Mouse (Mus musculus) monocyte, adult 59 days (primary cell): ENCODE measurements around the gene H2-T24. TPM values are rescaled to one million over a fixed set of nuclear protein-coding genes. Genes with fewer than 3 reads are reported as not detected.

ENCODE experiments used
- total RNA-seq, 2 experiments: library from RNA; stranded (reverse); gene quantifications; one replicate each; pipeline ENCODE4 v1.2.4; 2023

The H2-T24 gene
- 10 to 100 TPM; 45.7 to 54.4 TPM for total RNA-seq

GRCm38 (mm10) chr17:36020191-36021073, at the start of gene H2-T24:
TSS of gene H2-T24 (minus strand) at chr17:36020560.

GRCm38 (mm10) chr17:36058362-36058761, 38.0 kb upstream of the H2-T24 start, which contains the start of gene Gm11127:
TSS of gene Gm11127 (minus strand) at chr17:36058371.

GRCm38 (mm10) chr17:36042610-36043169, 22.3 kb upstream of the H2-T24 start, which contains the start of the genes H2-T22 and Gm6034:
TSS of gene H2-T22 (minus strand) at chr17:36042747.
TSS of gene Gm6034 (plus strand) at chr17:36042961.

GRCm38 (mm10) chr17:36032351-36032875, 12.1 kb upstream of the H2-T24 start, which contains the start of gene H2-T23:
TSS of gene H2-T23 (minus strand) at chr17:36032855.

GRCm38 (mm10) chr17:35979401-35980362, 40.7 kb downstream of the H2-T24 start, which contains the start of the genes Gnl1 and Prr3:
TSS of gene Gnl1 (plus strand) at chr17:35979851.
TSS of gene Prr3 (minus strand) at chr17:35980236.

GRCm38 (mm10) chr17:35969418-35970389, 50.7 kb downstream of the H2-T24 start, which contains the start of gene Abcf1:
TSS of gene Abcf1 (minus strand) at chr17:35969761.

Other genes with a start within 250 kb of the H2-T24 start
- gene Ier3, start 198.9 kb downstream of the H2-T24 start, total RNA-seq: 10 to 100 TPM; 48.1 to 53.2 TPM
- 10 to 100 TPM; 49.4 to 58.8 TPM for gene Flot1, start 197.3 kb downstream of the H2-T24 start, total RNA-seq
- 100 to 1,000 TPM; 163 to 175 TPM for gene Tubb5, start 182.3 kb downstream of the H2-T24 start, total RNA-seq
- gene Mdc1, start 179.0 kb downstream of the H2-T24 start, total RNA-seq: 10 to 100 TPM; 37.7 to 38.5 TPM
- 10 to 100 TPM; 37.1 to 37.2 TPM for gene Nrm, start 159.2 kb downstream of the H2-T24 start, total RNA-seq
- 100 to 1,000 TPM; 219 TPM for gene Ppp1r18, start 155.0 kb downstream of the H2-T24 start, total RNA-seq
- 10 to 100 TPM; 76.0 to 84.5 TPM for gene Dhx16, start 140.7 kb downstream of the H2-T24 start, total RNA-seq
- gene 2310061I04Rik, start 123.1 kb downstream of the H2-T24 start, total RNA-seq: 10 to 100 TPM; 13.3 to 21.1 TPM
- 10 to 100 TPM; 19.6 to 29.1 TPM for gene Atat1, start 110.5 kb downstream of the H2-T24 start, total RNA-seq
- gene Mrps18b, start 104.2 kb downstream of the H2-T24 start, total RNA-seq: 10 to 100 TPM; 35.6 to 39.0 TPM
- gene Ppp1r10, start 104.1 kb downstream of the H2-T24 start, total RNA-seq: 100 to 1,000 TPM; 137 to 142 TPM
- 100 to 1,000 TPM; 141 to 162 TPM for gene Abcf1, start 50.8 kb downstream of the H2-T24 start, total RNA-seq
- 10 to 100 TPM; 63.8 to 71.6 TPM for gene Gnl1, start 40.7 kb downstream of the H2-T24 start, total RNA-seq
- 10 to 100 TPM; 83.9 to 100.0 TPM for gene Prr3, start 40.3 kb downstream of the H2-T24 start, total RNA-seq
- gene H2-T23, start 12.3 kb upstream of the H2-T24 start, total RNA-seq: 100 to 1,000 TPM; 278 to 280 TPM
- 10 to 100 TPM; 51.9 to 64.4 TPM for gene H2-T22, start 22.2 kb upstream of the H2-T24 start, total RNA-seq
- not detected for gene Gm6034, start 22.4 kb upstream of the H2-T24 start, total RNA-seq
- 10 to 100 TPM; 66.2 to 67.1 TPM for gene Gm11127, start 37.8 kb upstream of the H2-T24 start, total RNA-seq
- 1 to 10 TPM; 2.0 to 2.6 TPM for gene Gm19684, start 101.1 kb upstream of the H2-T24 start, total RNA-seq
- 10 to 100 TPM; 10.6 to 10.8 TPM for gene Gm7030, start 108.9 kb upstream of the H2-T24 start, total RNA-seq
- not detected for gene Gm8909, start 148.0 kb upstream of the H2-T24 start, total RNA-seq
- gene H2-T3, start 169.7 kb upstream of the H2-T24 start, total RNA-seq: not detected
- 10 to 100 TPM; 49.5 to 53.5 TPM for gene Rpp21, start 237.5 kb upstream of the H2-T24 start, total RNA-seq